Mouse (Mus musculus) kidney, embryonic 16.5 days (tissue): ENCODE data around the gene Ppil2. TPM values are rescaled to one million over a fixed set of nuclear protein-coding genes. Genes with fewer than 3 reads are reported as not detected.

Source experiments
- ATAC-seq: fragments of 200-750 bp; cut with Nextera tagmentation; 2 replicates; pipeline ENCODE4 v1.8.0; 2017; ENCODE audit warnings: moderate TSS enrichment; ENCODE audit not compliant: low FRiP score, low TSS enrichment
- H3K27ac ChIP-seq: fragments of 300-500 bp; sonication (generic); 2 replicates; pipeline ENCODE4 v1.5.1; 2014; ENCODE audit warnings: low read length
- H3K27me3 ChIP-seq: fragments of 300-500 bp; sonication (generic); 2 replicates; pipeline ENCODE4 v1.6.1; 2014; ENCODE audit warnings: low read length, control low read depth, mixed read lengths; ENCODE audit not compliant: insufficient read depth
- H3K36me3 ChIP-seq: fragments of 300-500 bp; sonication (generic); 2 replicates; pipeline ENCODE4 v1.6.1; 2014; ENCODE audit warnings: low read length, control low read depth, mixed read lengths; ENCODE audit not compliant: insufficient read depth
- H3K4me1 ChIP-seq: fragments of 300-500 bp; sonication (generic); 2 replicates; pipeline ENCODE4 v1.6.1; 2014; ENCODE audit warnings: low read length, control low read depth, mixed read lengths; ENCODE audit not compliant: insufficient read depth
- H3K4me2 ChIP-seq: fragments of 300-500 bp; sonication (generic); replicated peaks from 2 replicates; pipeline ENCODE4 v1.6.1; 2014; ENCODE audit warnings: low read depth, low read length
- H3K4me3 ChIP-seq: fragments of 300-500 bp; sonication (generic); 2 replicates; pipeline ENCODE4 v1.5.1; 2014; ENCODE audit warnings: mild to moderate bottlenecking, low read length
- H3K9ac ChIP-seq: fragments of 300-500 bp; sonication (generic); replicated peaks from 2 replicates; pipeline ENCODE4 v1.6.1; 2014; ENCODE audit warnings: low read length
- H3K9me3 ChIP-seq: fragments of 300-500 bp; sonication (generic); 2 replicates; pipeline ENCODE4 v1.6.1; 2016; ENCODE audit warnings: low read length, control low read depth
- WGBS: fragments of 180-500 bp; shearing (Covaris S2); extraction: QIAGEN DNeasy Blood & Tissue Kit; methylation state at CpG from one replicate; pipeline ENCODE4 v1.1.7; 2014; 5-methylcytosine and 5-hydroxymethylcytosine counted together
- polyA plus RNA-seq: library from polyadenylated mRNA; unstranded; fragments of >200 nt; fragmentation: Nextera tagmentation; extraction: Ambion mirVana; gene quantifications from 2 replicates; pipeline ENCODE4 v1.2.1, GENCODE M21; 2015

Gene Ppil2
- 150 and 161 TPM in 2 replicates for polyA plus RNA-seq

- H3K36me3 ChIP-seq: peaks cover 38% of the 10 kb centered on the region
- H3K4me2 ChIP-seq: peak within 1 kb of the TSS; percentile 70
- H3K9me3 ChIP-seq: no peaks in the 10 kb centered on the region
- peak within 1 kb of the TSS; percentile 16; the same call in 1 of the 2 replicates for H3K27ac ChIP-seq
- WGBS: 6% methylated on average over 37 of the region's 38 CpGs
- H3K4me3 ChIP-seq: peak within 1 kb of the TSS; percentile 78
- H3K4me1 ChIP-seq: peaks cover 9% of the 10 kb centered on the region
- peak within 1 kb of the TSS; percentile 72 for H3K9ac ChIP-seq
- peak; percentile 85 for ATAC-seq
- no peaks in the 10 kb centered on the region for H3K27me3 ChIP-seq
Measured at GRCm38 (mm10) chr16:17110771-17111743, at the start of gene Ppil2. Ppil2 (minus strand) TSS chr16:17111257.

- Histone ChIP-seq H3K9me3 (no peaks in the 10 kb centered on the region), H3K9ac (no peak overlapping the region), H3K27ac (no peak overlapping the region), H3K4me3 (no peak overlapping the region), H3K27me3 (no peaks in the 10 kb centered on the region), H3K4me2 (no peak overlapping the region), H3K4me1 (no peaks in the 10 kb centered on the region), H3K36me3 (peaks cover 45% of the 10 kb centered on the region)
- no peak for ATAC-seq
- 91% methylated on average over 2 of the region's 2 CpGs for WGBS
Measured at GRCm38 (mm10) chr16:17154346-17154745, 43.3 kb upstream of the Ppil2 start.

GRCm38 (mm10) chr16:17151874-17152273 lies 40.8 kb upstream of the Ppil2 start:
- 92% methylated on average over 4 of the region's 4 CpGs for WGBS
- peaks cover 11% of the 10 kb centered on the region for H3K4me1 ChIP-seq
- H3K9me3 ChIP-seq: no peaks in the 10 kb centered on the region
- no peaks in the 10 kb centered on the region for H3K27me3 ChIP-seq
- no peak overlapping the region for H3K4me2 ChIP-seq
- H3K27ac ChIP-seq: no peak overlapping the region
- no peak overlapping the region for H3K9ac ChIP-seq
- ATAC-seq: no peak
- no peak overlapping the region for H3K4me3 ChIP-seq
- peaks cover 28% of the 10 kb centered on the region for H3K36me3 ChIP-seq

GRCm38 (mm10) chr16:17150520-17151258 lies 39.6 kb upstream of the Ppil2 start:
- H3K4me2 ChIP-seq: no peak overlapping the region
- 80% methylated on average over 7 of the region's 7 CpGs for WGBS

GRCm38 (mm10) chr16:17148084-17148483 lies 37.0 kb upstream of the Ppil2 start:
- ATAC-seq: peak; percentile 5; the same call in 1 of the 2 replicates
- Histone ChIP-seq H3K36me3 (peaks cover 14% of the 10 kb centered on the region; the same call in 1 of the 2 replicates), H3K9ac (peak overlapping the region; percentile 59), H3K4me2 (peak overlapping the region; percentile 94), H3K27me3 (no peaks in the 10 kb centered on the region), H3K4me1 (peaks cover 11% of the 10 kb centered on the region), H3K27ac (no peak overlapping the region), H3K4me3 (peak overlapping the region; percentile 70), H3K9me3 (no peaks in the 10 kb centered on the region)
- WGBS: 10% methylated on average over 16 of the region's 16 CpGs

More at GRCm38 (mm10) chr16:17150520-17151258, 39.6 kb upstream of the Ppil2 start:
- no peak overlapping the region for H3K4me3 ChIP-seq
- peaks cover 11% of the 10 kb centered on the region for H3K4me1 ChIP-seq
- H3K9me3 ChIP-seq: no peaks in the 10 kb centered on the region
- no peak overlapping the region for H3K9ac ChIP-seq
- peaks cover 28% of the 10 kb centered on the region for H3K36me3 ChIP-seq
- no peak for ATAC-seq
- no peak overlapping the region for H3K27ac ChIP-seq
- no peaks in the 10 kb centered on the region for H3K27me3 ChIP-seq

GRCm38 (mm10) chr16:17147391-17147929 lies 36.4 kb upstream of the Ppil2 start:
- Histone ChIP-seq H3K4me3 (peak overlapping the region; percentile 70), H3K9me3 (no peaks in the 10 kb centered on the region), H3K4me2 (peak overlapping the region; percentile 94), H3K27me3 (no peaks in the 10 kb centered on the region), H3K27ac (no peak overlapping the region), H3K36me3 (peaks cover 8% of the 10 kb centered on the region; the same call in 1 of the 2 replicates), H3K9ac (peak overlapping the region; percentile 59), H3K4me1 (peaks cover 11% of the 10 kb centered on the region)
- 2% methylated on average over 41 of the region's 41 CpGs for WGBS
- ATAC-seq: peak; percentile 22; the same call in 1 of the 2 replicates

- H3K36me3 ChIP-seq: peaks cover 1% of the 10 kb centered on the region; the same call in 1 of the 2 replicates
- H3K27me3 ChIP-seq: no peaks in the 10 kb centered on the region
- no peak within 1 kb of the TSS for H3K27ac ChIP-seq
- WGBS: 0% methylated on average over 34 of the region's 34 CpGs
- H3K4me3 ChIP-seq: peak within 1 kb of the TSS; percentile 70
- ATAC-seq: peak; percentile 87
- peak within 1 kb of the TSS; percentile 59 for H3K9ac ChIP-seq
- peak within 1 kb of the TSS; percentile 94 for H3K4me2 ChIP-seq
- H3K9me3 ChIP-seq: no peaks in the 10 kb centered on the region
- peaks cover 11% of the 10 kb centered on the region for H3K4me1 ChIP-seq
Measured at GRCm38 (mm10) chr16:17146772-17147235, 35.7 kb upstream of the Ppil2 start, which contains the start of gene Ccdc116. Ccdc116 (minus strand) TSS chr16:17147229.

GRCm38 (mm10) chr16:17144339-17144738 lies 33.3 kb upstream of the Ppil2 start, which contains the start of gene Ydjc:
Ydjc (plus strand) TSS chr16:17144621.
- no peak for ATAC-seq
- H3K9ac ChIP-seq: no peak within 1 kb of the TSS
- no peak within 1 kb of the TSS for H3K4me3 ChIP-seq
- no peak within 1 kb of the TSS for H3K27ac ChIP-seq
- H3K27me3 ChIP-seq: no peaks in the 10 kb centered on the region
- H3K36me3 ChIP-seq: no peaks in the 10 kb centered on the region
- H3K4me2 ChIP-seq: no peak within 1 kb of the TSS
- H3K9me3 ChIP-seq: no peaks in the 10 kb centered on the region
- H3K4me1 ChIP-seq: peaks cover 11% of the 10 kb centered on the region
- whole genome bisulfite sequencing: 30% methylated on average over 7 of the region's 7 CpGs

GRCm38 (mm10) chr16:17137355-17137754 lies 26.3 kb upstream of the Ppil2 start:
- H3K4me1 ChIP-seq: peaks cover 6% of the 10 kb centered on the region
- H3K4me2 ChIP-seq: no peak overlapping the region
- H3K27me3 ChIP-seq: no peaks in the 10 kb centered on the region
- no peaks in the 10 kb centered on the region for H3K9me3 ChIP-seq
- no peak for ATAC-seq
- H3K9ac ChIP-seq: no peak overlapping the region
- 84% methylated on average over 15 of the region's 15 CpGs for WGBS
- H3K36me3 ChIP-seq: no peaks in the 10 kb centered on the region
- no peak overlapping the region for H3K27ac ChIP-seq
- no peak overlapping the region for H3K4me3 ChIP-seq
